Mouse (Mus musculus) brain, embryonic 14.5 days (tissue): ENCODE measurements around the gene Crtc3. TPM values are rescaled to one million over a fixed set of nuclear protein-coding genes. Genes with fewer than 3 reads are reported as not detected.

ENCODE experiments used
- DNase-seq: peaks from one replicate; pipeline ENCODE4 v3.0.0-alpha.2; 2011; ENCODE audit warnings: low read depth
- CTCF ChIP-seq: fragments of 200-500 bp; IDR thresholded peaks from 2 replicates; pipeline ENCODE4 v1.5.1; 2012; ENCODE audit warnings: inconsistent platforms, mild to moderate bottlenecking, moderate library complexity, borderline replicate concordance; ENCODE audit not compliant: insufficient read depth, insufficient read length; ENCODE audit errors: extremely low read depth
- POLR2A ChIP-seq: fragments of 200-500 bp; IDR thresholded peaks from 2 replicates; pipeline ENCODE4 v1.6.1; 2012; ENCODE audit warnings: mild to moderate bottlenecking, inconsistent platforms, borderline replicate concordance; ENCODE audit not compliant: poor library complexity, insufficient read depth, insufficient read length, severe bottlenecking; ENCODE audit errors: extremely low read depth
- polyA plus RNA-seq: library from polyadenylated mRNA; depleted of rRNA; stranded (reverse); fragments of >200 nt; gene quantifications from 2 replicates; pipeline ENCODE4 v1.2.3, GENCODE M21; 2012; rRNA removed

Gene Crtc3
- polyA plus RNA-seq, 1 experiment = 18.1 TPM

- no peak for TF ChIP-seq POLR2A
- DNase-seq = no peak
These were observed 131.5 kb downstream of the Crtc3 start for GRCm38 (mm10) chr7:80557161-80557560.

- no peak for TF ChIP-seq CTCF
- no peak for TF ChIP-seq POLR2A
- DNase-seq = no peak
These were observed 132.5 kb downstream of the Crtc3 start for GRCm38 (mm10) chr7:80556166-80556565.

GRCm38 (mm10) chr7:80555146-80555545 is 133.5 kb downstream of the Crtc3 start:
- TF ChIP-seq POLR2A (no peak), CTCF (no peak)

GRCm38 (mm10) chr7:80554180-80555021 is 134.3 kb downstream of the Crtc3 start:
- peak; percentile 13 for DNase-seq
- no peak for TF ChIP-seq POLR2A
- TF ChIP-seq CTCF = no peak

More at GRCm38 (mm10) chr7:80555146-80555545, 133.5 kb downstream of the Crtc3 start:
- no peak for DNase-seq

GRCm38 (mm10) chr7:80548513-80549260 is 140.0 kb downstream of the Crtc3 start:
- DNase-seq = no peak
- TF ChIP-seq CTCF (no peak), POLR2A (no peak)

- TF ChIP-seq CTCF = no peak
- TF ChIP-seq POLR2A = no peak
- no peak for DNase-seq
These were observed 146.4 kb downstream of the Crtc3 start for GRCm38 (mm10) chr7:80542139-80542831.

- TF ChIP-seq CTCF (no peak), POLR2A (no peak)
- no peak for DNase-seq
These were observed 149.1 kb downstream of the Crtc3 start for GRCm38 (mm10) chr7:80539581-80539980.

Other genes with a start within 250 kb of the Crtc3 start
- gene Blm, start 153.8 kb downstream of the Crtc3 start, polyA plus RNA-seq = 10.8 and 11.7 TPM in 2 replicates
- gene Iqgap1, start 137.1 kb upstream of the Crtc3 start, polyA plus RNA-seq = 27.1 and 31.4 TPM in 2 replicates
- gene Zscan2, start 172.0 kb upstream of the Crtc3 start, polyA plus RNA-seq = 31.2 and 37.1 TPM in 2 replicates
- gene Wdr73, start 212.4 kb upstream of the Crtc3 start, polyA plus RNA-seq = 32.8 and 37.1 TPM in 2 replicates
- 10.3 and 10.5 TPM in 2 replicates for gene Nmb, start 216.2 kb upstream of the Crtc3 start, polyA plus RNA-seq